Mouse (Mus musculus) spleen, adult 2 months (tissue): Measurements from ENCODE around the gene 1810030O07Rik.

Experiments
- CTCF ChIP-seq: fragments of 200-500 bp; IDR thresholded peaks from 2 replicates; pipeline ENCODE4 v1.5.1; 2011; ENCODE audit warnings: mild to moderate bottlenecking, inconsistent platforms; ENCODE audit not compliant: insufficient read depth, insufficient read length, insufficient replicate concordance; ENCODE audit errors: extremely low read depth
- POLR2A ChIP-seq: fragments of 200-500 bp; IDR thresholded peaks from 2 replicates; pipeline ENCODE4 v1.6.1; 2011; ENCODE audit warnings: low read depth, low read length, inconsistent platforms

GRCm38 (mm10) chrX:12625131-12625530, 48.3 kb downstream of the 1810030O07Rik start:
- TF ChIP-seq CTCF (no peak), POLR2A (no peak)
